Mouse (Mus musculus): ENCODE measurements around the gene Vav2.

The Vav2 gene

DNA sequence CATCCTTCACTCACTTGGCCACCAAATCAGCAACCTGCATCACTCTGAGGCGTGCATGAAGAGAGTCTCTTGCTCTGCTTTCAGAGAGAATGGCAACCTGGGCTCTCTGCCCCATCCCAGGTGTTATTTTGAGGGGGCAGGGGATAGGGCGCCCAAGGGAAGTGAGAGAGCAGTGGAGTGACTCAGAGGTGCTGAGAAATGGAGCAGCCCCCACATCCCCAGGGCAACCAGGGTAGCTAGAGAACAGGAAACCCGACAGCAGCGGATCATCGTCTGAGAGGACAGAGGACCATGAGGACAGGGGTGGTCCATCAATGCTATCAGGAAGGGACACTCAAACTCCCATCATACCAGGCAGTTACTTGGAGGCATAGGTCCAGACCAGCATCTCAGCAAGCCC lies 19.9 kb downstream of the Vav2 start:
- no peak for DNase-seq

DNA sequence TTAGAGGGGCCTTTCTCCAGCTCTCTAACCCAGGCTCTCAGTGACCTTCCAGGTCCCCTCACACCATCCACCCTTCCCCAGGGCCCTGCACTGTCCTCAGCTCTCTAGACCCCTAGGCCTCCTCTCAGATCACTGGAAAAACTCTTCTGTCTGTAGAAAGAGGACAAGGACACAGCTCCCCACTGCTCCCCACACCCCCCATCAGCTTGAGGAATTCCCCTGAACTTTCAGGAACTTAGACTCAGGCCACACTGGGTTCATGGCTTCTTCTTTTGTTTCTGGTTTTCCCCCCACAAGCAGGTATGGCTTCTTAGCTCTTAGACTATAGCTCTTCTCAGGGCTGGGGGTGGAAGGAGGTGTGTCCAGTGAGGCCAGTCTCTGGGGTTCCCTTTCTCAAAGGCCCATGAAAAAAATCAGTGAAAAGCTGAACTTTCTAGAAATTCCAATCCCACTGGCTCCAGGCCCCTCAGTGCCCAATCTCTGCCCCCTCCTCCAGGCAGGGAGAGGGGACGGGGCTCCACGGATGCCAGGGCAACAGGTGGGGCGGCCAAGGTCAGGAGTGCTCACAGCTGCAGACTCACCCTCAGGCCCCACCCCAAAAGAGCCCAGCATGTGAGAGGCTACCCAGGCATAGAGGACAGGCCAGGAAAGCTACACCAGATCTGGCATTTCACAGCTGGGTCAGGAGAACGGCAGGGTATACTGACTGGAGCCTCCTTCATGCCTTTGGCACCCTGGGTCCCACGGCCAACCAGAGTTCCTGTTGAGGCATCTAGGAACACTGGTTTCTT lies 21.5 kb downstream of the Vav2 start:
- no peak for DNase-seq

DNA sequence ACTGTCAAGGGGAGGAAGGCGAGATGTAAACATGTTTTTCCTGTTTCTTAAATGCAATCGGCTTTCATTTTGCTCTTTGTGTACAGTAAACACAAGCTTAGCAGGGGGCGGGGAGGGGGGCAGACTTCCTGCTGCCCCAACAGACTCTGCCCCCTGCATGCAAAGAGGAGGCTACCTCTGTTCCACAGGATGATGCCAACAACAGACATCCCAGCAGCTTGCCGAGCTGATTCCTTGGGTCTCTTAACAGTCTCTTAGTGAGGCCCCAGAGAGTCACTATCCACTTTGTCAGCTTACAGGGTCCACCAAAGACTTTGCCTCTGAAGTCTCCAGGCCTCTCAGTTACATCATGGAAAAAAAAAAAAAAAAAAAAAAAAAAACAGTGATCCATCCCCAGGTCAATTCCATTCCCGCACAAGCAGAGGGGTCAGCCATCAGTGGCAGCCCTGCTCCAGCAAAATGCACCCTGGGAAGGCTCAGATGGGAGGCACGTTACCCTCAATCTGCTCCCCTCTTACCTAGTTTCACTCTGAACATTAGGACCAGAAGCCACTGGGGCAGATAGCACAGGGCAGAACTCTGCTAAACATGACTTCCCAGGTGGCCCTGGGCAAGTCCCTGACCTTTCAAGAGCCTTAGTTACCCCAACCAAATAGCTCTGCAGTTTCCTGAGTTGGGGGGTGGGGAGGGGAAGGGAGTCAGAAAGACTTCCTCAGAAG lies 22.3 kb downstream of the Vav2 start:
- DNase-seq: no peak

DNA sequence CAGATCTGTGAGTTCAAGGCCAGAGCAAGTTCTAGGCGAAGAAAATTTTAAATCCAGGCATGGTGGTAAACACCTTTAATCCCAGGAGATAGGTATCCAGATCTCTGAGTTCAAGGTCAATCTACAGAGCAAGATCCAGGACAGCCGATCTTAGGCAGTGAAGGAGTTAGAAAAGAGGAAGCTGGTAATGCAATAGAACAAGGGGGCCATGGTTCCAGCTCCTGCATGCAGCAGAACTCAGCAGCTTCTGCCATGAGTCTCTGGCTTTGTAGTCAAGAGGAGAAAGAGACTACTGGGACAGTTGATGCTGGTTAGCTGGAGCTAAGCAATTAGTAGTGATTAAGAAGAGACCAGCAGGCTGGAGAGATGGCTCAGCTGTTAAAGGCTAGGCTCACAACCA lies 25.3 kb downstream of the Vav2 start:
- DNase-seq: no peak

DNA sequence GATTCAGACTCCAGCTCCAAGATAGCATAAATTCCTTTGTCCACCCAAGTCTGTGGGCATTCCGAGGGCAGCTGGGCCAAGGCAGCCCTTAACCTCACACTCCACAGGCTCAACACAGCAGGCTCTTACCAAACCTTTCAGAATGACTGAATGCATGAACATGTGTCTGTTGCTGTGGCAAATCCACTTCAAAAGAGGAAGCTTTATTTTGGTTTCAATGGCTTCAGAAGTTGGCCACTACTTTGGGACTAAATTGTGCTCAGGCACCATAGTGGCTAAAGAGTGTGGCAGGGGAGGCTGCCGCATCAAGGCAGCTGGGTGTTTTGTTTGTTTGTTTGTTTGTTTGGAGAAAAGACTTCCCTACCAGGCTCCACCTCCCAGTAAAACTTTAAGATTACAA lies 26.8 kb downstream of the Vav2 start:
- DNase-seq: no peak

DNA sequence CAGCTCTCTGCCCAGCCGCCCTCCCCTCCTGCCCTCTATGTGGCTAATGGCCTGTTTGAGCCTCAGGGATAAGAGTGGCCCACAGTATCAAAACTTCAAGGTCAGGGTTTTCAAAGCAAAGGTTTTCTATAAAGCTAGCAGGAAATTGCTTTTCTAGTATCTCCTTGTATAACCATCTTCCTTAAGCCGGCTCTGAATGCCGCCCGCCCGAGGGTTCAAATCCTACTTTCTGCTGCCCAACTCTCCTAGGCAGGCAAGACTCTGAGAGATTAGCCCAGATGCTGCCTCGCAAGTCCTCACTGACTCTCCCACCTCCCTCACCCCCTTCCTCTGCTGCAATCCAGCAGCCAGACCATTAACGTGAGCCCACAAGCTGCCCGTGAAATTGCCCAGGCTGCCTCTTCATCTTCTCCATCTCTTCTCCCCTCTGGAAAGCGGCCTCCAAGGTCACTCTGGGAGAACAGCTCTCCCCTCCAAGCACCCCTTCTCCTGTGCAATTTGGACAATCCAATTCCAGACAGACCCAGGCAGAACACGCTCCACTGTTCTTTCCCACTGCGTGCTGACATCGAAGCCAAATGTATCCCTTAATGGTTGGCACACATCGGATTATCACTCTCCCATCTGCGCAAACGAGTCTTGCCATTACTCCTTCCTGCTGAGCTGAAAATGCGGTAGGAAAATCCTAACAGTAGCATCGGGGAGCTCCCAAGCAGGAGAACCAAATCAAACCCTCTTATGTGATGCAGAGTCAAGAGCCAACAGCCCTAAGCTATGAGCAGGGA lies 30.0 kb downstream of the Vav2 start:
- no peak for DNase-seq

DNA sequence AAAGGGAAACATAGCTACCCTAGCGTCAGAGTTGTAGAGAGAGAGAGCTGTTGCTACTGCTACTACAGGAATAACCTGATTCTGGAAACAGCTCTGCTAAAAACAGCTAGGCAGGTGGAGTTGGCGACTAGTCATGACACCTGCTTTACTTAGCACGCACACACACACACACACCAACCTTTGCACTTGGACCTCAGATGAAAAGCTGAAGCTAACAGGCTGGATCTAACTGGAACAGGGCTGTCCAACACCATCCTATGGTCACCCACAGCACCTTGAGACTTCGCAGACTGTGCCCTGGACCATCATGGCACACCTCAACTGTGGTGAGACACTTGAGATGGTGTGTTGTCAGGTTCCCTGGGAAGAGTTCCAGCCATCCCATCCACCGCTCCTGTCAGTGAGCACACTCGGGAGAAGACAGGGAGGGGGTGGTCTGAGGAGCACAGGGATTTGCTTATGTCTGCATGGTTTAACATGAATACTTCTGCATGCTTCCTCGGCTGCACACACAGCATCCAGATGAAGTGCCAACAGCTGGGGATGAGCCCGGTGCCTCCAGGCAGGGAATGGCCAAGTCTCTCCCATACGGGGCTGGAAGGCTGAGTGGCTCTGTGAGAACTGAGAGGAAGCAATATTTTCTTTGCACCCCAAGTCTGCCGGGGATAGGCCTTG lies 32.5 kb downstream of the Vav2 start:
- no peak for DNase-seq

DNA sequence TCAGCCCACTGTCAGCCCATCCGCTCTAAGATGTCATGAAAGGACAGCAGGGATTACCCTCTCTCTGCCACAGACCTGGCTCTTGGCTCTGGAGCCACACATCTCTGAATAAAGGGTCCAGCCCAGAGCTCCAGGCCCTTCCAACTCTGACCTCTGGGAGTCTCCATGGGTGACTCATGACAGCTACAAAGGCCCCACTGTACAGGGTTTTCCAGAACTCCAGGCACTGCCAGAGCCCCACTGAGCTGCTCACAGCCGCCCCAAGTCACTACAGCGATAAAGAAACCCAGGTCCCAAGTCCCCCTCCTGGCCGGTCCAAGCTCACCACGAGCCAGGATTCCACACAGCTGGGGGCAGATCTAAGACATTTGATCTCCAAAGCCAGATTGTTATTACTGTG lies 34.6 kb downstream of the Vav2 start:
- no peak for DNase-seq

DNA sequence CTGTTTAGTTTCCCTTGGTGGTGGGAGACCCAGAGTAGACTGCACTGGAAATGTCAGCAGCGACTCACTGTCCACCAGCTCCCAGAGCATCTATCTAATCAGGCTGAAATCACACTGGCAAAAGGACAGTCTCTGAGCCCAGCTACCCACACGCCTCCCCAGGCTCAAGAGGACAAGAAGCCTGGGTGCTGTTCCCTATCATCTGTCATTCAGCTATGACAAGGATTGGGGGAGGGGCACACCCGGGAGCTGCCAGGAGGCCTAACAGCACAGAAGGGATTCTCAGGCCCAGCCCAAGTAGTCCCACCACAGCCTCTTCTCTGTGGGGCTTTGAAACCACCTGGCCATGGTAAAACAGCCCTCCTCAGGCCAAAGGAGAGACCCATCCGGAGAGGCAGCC lies 36.1 kb downstream of the Vav2 start:
- no peak for DNase-seq

DNA sequence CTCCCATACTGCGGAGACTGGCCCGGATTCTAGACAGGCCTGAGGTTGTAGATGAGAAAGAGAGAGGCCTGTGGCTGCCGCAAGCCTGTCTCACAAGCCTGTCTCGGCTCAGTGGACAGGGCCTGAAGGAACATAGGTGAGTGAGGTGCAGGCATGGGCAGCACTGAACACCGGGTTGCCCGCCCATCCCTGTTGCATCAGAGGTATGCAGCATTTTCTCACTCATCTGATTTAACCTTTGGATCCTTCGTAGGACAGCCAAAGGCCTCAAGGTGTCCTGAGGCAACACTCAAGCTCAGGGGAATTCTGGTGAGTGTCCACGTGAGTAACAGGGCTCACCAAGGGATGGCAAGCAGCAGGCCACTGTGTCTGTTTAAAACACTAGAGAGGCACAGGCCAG lies 36.5 kb downstream of the Vav2 start:
- no peak for DNase-seq

DNA sequence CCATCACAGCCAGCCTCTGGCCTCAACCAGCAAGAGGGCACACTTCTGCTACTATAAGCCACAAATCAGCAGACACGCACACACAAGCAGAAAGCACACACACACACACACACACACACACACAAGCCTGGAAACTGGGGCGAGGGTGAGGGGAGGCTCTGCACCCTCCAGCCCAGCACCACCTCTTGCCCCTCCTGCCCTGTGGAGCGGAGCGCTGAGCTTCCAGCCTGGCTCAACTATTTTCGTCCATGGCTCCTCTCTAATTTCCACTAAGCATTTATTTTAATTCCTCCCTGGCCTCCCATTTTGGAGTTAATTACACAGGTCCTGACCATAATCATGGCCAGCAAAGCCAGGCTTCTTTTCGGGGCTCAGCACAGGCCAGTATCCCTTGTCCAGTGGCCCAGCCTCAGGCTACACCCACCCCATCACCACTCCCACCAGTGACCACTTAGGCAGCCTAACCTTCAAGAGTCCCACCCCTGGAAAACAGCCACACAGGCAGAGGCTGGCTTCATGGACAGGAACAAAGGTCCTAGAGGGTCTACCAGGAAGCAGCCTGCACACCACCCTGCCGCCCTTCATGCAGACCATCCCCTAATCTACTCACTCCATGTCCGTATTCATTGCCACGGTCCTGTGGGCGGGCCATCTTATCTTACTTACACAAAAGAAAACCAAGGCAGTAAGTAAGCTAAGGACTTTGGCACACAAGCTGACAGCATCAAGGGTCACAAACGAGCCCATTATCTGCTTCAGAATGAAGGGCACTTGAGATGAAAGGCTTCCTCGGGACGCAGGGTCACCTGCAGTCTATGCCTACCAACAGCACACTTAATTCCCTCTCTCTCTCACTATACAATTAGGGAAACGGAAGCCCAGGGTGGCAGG lies 37.3 kb downstream of the Vav2 start:
- no peak for DNase-seq

DNA sequence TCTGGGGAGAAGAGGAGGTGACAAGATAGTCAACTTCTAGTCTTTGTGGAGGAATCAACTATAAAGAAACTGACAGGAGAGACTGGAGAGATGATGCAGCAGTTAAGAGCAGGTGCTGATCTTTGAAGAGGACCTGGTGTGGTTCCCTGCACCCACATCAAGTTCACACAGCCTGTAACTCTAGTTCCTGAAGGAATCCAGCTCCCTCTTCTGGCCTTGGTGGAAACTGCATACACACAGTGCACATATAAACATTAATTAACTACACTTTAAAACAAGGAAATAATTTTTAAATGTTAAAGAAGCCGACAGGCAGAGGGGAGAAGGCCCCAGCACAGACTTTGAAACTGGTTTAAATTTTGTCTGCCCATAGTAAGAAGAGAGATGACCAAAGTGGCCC lies 39.6 kb downstream of the Vav2 start:
- DNase-seq: no peak

DNA sequence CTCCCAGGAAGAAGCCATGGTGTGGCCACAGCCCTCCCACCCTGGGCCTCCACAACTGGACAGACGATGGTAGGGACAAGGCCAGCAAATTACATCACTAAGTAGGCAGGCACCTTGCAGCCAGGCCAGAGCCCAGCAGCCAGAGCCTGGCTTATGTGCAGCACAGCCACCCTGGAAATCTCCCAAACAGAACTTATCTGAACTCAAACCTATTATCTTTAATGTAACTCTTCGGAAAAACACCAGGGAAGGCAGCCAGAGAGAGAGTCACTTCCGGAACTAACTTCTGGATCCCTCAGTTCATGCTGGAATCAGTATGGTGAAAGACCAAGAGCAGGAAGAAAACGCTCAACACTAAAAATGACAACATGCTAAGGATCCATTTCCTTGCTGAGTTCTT lies 45.1 kb downstream of the Vav2 start:
- DNase-seq: no peak

DNA sequence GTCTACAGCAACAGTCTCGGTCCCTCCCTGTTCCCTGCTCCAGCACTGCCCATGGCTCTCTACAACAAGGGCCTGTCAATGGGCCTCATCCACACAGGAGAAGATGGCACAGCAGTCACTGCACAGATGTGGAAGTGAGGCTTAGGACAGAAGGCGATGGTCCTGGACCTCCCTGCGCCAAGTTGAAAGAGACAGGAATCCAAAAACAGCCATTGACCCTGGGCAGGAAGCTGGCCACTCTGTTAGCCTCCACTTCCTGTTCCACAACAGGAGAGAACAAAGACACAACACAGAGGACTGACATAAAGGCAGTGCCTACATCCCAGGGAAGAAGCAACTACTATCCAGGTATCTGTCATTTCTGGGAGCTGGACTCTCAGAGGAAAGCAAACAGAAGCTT lies 45.6 kb downstream of the Vav2 start:
- DNase-seq: no peak

DNA sequence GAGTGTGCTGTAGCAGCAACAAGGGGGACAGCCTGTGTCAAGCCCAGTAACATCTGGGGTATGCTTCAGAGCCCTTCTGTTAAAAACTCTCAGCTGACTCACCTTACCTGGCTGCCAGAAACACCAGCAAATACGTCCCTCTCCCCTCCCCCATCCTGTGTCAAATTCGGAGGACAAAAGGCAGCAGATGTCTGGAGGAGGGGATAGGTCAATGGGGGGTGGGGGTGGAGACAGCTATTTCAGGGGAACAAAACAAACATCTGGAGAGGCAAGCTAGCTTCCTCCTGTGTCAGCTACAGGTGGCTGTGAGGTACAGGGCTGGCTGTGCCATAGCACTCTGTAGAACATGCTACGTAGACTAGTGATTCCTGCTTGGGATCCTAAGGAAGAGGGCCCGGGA lies 49.0 kb downstream of the Vav2 start:
- no peak for DNase-seq

DNA sequence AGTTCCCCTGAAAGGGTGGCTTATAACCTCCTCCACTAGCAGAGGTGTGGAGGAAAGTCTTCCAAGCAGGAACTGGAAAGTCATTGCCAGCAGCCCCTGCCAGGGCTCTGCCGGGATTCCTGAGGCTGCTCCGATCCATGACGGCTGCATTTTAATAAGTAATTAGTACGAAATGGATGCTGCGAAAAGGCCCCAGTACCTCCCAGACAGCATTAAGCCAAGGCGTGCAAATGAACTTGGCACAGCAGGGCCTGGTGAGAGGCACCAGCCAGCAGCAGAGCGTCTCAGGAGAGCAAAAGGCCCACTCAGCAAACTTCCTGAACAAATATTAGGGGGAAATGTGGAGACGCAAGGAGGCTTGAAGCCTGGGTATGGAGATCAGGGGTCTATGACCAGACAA lies 49.7 kb downstream of the Vav2 start:
- no peak for DNase-seq

DNA sequence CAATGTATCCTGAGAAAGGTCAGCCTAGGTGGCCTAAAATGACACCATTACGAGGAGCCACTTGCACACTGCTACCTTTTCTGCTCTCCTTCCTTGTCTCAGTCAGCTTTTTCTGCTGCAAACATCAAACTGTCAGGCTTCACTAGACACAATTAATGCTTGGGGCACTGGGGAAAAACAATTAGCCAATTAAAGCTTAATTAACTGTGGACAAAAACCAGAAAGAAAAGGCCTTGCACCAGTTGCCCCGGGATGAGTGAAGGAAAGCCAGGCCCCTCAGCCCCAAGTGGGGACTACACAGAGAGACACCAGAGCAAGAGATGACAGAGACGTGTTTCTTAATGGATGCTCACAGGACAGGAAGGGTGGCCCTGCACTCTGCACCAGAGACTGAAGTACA lies 51.7 kb downstream of the Vav2 start:
- no peak for DNase-seq

DNA sequence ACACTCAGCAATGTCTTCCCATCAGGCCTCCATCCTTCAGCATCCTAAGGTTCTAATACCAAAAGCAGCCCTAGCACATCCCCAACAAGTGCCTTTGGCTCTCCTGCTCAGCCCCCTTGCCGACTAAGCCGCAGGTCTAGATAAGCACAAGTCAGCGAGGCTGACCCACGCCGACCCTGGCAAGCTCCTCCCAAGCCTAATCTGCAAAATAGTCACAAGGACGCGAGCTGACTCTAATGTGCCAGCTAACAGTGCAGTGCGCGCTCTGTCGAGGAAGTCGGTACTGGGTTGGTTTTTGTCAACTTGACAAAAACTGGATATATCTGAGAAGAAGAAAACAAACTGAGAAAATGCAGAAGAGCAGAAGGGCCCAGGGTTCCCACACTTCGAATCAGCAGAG lies 53.5 kb downstream of the Vav2 start:
- DNase-seq: no peak

DNA sequence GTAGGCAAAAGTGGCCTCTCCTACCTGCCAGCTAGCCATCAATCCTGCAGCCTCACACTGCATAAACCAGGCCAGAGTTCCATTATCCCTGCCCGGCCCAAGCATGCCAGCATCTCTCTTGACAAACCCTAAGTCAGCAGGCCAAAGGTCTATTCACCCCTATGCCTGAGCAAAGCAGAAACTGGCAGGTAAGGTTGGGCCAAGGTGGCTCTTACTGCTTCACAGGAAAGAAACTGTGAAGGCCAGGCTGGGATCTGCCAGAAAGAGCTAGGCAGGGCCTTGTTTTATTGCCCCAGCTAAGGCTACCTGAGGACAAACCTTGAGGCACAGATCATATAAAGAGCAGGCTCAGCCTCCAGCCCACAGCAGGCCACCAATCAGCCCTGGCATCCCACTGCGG lies 55.4 kb downstream of the Vav2 start:
- DNase-seq: no peak

DNA sequence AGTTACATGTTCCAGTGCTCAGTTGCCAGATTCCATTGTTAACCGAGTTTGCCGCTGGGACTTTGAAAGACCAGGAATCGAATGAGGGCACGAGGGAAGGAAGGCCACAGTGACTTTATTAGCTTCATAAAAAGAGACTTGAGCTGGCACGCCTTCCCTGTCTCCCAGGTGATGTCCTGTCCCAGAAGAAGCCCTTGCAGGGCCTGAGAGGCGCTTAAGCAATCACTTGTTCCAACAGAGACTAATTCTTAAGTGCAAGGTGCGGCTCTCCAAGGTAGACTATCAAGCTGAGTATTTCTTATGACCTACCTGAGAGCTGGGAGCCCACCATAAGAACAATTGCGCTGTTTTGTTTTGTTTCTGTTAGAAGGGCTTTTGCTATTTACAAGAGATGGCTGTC lies 57.9 kb downstream of the Vav2 start:
- no peak for DNase-seq

DNA sequence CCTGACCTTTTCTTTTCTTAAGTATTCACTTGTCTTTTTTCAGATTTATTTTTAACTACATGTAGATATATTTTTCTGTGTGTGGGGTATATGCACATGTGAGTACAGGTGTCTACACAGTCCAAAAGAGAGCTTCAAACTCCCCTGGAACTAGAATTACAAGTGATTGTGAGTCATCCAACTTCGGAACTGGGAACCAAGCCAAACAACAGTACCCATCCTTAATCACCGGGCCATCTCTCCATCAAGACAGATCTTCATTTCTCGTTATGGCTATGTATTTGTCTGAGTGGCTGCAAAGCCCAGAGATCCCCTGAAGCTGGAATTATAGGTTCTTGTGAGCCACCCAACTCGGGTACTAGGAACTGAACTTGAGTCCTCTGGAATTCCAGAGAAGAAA lies 61.5 kb downstream of the Vav2 start:
- no peak for DNase-seq

DNA sequence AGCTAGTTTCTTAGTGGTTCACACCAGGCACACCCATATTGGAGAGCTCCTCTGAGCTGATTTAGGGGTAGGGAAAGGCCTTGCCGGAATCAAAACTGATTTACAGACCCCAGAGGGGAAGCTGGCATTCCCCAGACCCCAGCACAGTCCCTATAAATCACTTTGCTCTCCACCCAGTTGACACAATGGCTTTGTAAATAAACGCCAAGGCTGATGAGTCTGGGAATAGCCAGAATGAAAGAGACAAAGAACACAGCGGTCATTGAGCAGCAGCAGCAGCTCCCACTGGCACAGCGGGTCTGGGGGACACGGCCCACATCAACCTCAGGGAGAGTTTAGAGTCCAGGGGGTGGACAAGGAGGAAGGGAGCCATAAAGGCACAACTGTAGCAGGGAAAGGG lies 65.0 kb downstream of the Vav2 start:
- DNase-seq: no peak

Measured in right cerebral cortex, adult 18-20 months (tissue).